ENCODE assay signal across 8 mouse cellular contexts in the genomic region with DNA sequence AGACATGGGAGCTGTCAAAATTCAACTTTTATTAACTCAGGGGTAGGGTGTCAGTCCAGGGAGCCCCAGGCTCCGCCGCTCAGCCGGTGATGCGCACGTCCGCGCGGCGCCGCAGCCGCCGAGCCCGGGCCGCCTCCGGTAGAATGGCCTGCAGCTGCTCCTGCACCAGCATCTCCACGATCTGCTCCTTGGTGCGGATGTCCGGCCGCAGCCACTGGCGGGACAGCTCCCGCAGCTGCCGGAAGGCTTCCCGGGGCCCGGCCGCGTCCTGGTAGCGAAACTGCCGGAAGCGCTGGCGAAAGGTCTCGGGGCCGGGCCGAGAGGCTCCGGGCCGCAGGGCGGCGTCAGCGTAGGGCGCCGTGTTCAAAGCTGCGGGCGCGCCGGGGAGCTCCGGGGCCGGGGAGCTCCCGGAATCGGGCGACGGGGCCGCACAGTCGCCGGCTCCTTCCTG. TPM values are rescaled to one million over a fixed set of nuclear protein-coding genes. Genes with fewer than 3 reads are reported as not detected.
DNase-seq lines count a peak whose midpoint lies in the region; ATAC-seq and TF ChIP-seq lines count a peak whose summit lies in the region.

No protein-coding gene starts in this region.

- H3K27me3 ChIP-seq in G1E (ENCODE audit: insufficient read depth, low read length) = no peaks in the 10 kb centered on the region
- H3K27me3 ChIP-seq in forebrain, embryonic 14.5 days (replicated peaks; ENCODE audit: control insufficient read depth, insufficient read depth, low read length) = no peaks in the 10 kb centered on the region
- no peaks in the 10 kb centered on the region for H3K27me3 ChIP-seq in lung, embryonic 15.5 days

- intact Hi-C loops in heart, postnatal 14 days (cut with DNase I) = no loop called here

- DNase-seq in G1E (ENCODE audit: low spot score) = peak; percentile 64
- no peak for DNase-seq in forebrain, embryonic 14.5 days (ENCODE audit: low spot score)
- DNase-seq in heart, postnatal 14 days = peak; percentile 77 to 78
- peak; percentile 77 to 86 for DNase-seq in kidney, postnatal 4 days
- DNase-seq in ovary, postnatal 14 days (ENCODE audit: low spot score) = peak; percentile 52
- DNase-seq in urinary bladder, postnatal 14 days (ENCODE audit: low spot score) = peak; percentile 62

- no peak for ATAC-seq in G1E (ENCODE audit: extremely low read depth, insufficient number of reproducible peaks, low FRiP score, poor library complexity, severe bottlenecking)
- ATAC-seq in forebrain, embryonic 14.5 days = peak; percentile 43
- peak; percentile 66 for ATAC-seq in lung, embryonic 15.5 days (ENCODE audit: borderline replicate concordance, extremely low read depth, low FRiP score, low TSS enrichment)

- H3K9ac ChIP-seq in forebrain, embryonic 14.5 days (ENCODE audit: low read length) = peak overlapping the region; percentile 92
- H3K9ac ChIP-seq in lung, embryonic 15.5 days = peak overlapping the region; percentile 95

- H3K4me1 ChIP-seq in G1E (ENCODE audit: insufficient read depth, low read depth, low read length) = peaks cover 30% of the 10 kb centered on the region
- no peaks in the 10 kb centered on the region for H3K4me1 ChIP-seq in brown adipose tissue, adult 24 weeks (ENCODE audit: control insufficient read depth, insufficient read depth, insufficient read length, low read length)
- no peaks in the 10 kb centered on the region for H3K4me1 ChIP-seq in forebrain, embryonic 14.5 days (ENCODE audit: control insufficient read depth, insufficient read depth, low read length)
- peaks cover 11% of the 10 kb centered on the region for H3K4me1 ChIP-seq in lung, embryonic 15.5 days

- peak overlapping the region; percentile 91 for H3K4me3 ChIP-seq in G1E (ENCODE audit: low read depth, low read length)
- peak overlapping the region; percentile 72 for H3K4me3 ChIP-seq in brown adipose tissue, adult 24 weeks (ENCODE audit: insufficient read depth, low read depth, low read length)
- H3K4me3 ChIP-seq in forebrain, embryonic 14.5 days (ENCODE audit: low read depth, low read length) = peak overlapping the region; percentile 93
- H3K4me3 ChIP-seq in lung, embryonic 15.5 days = peak overlapping the region; percentile 92

- under 1% methylated on average over 53 of the region's 53 CpGs for WGBS in forebrain, embryonic 14.5 days
- under 1% methylated on average over 53 of the region's 53 CpGs for WGBS in lung, embryonic 15.5 days

- H3K4me2 ChIP-seq in forebrain, embryonic 14.5 days (ENCODE audit: low read length) = peak overlapping the region; percentile 83
- H3K4me2 ChIP-seq in lung, embryonic 15.5 days = peak overlapping the region; percentile 80

- 0 out of 2 replicates have a peak, but pooled peaks cover 5% of the 10 kb centered on the region for H3K9me3 ChIP-seq in G1E (replicated peaks)
- H3K9me3 ChIP-seq in forebrain, embryonic 14.5 days (replicated peaks; ENCODE audit: control insufficient read depth, low read length) = no peaks in the 10 kb centered on the region
- no peaks in the 10 kb centered on the region for H3K9me3 ChIP-seq in lung, embryonic 15.5 days

- H3K27ac ChIP-seq in brown adipose tissue, adult 24 weeks (replicated peaks; ENCODE audit: low read depth, low read length) = peak overlapping the region; percentile 94
- H3K27ac ChIP-seq in forebrain, embryonic 14.5 days (ENCODE audit: low read depth, low read length) = peak overlapping the region; percentile 94
- H3K27ac ChIP-seq in lung, embryonic 15.5 days = peak overlapping the region; percentile 98

- H3K36me3 ChIP-seq in G1E (replicated peaks) = peaks cover 55% of the 10 kb centered on the region
- peaks cover 6% of the 10 kb centered on the region; the same call in 1 of the 2 replicates for H3K36me3 ChIP-seq in forebrain, embryonic 14.5 days (ENCODE audit: control insufficient read depth, insufficient read depth, low read length)
- peaks cover 9% of the 10 kb centered on the region for H3K36me3 ChIP-seq in lung, embryonic 15.5 days

- no peak for TF ChIP-seq CTCF in G1E (IDR thresholded peaks at IDR 0.05; ENCODE audit: low read depth, low read length)

RNA-seq across cellular contexts. Expression of a gene that starts 0.2 kb away (rescaled TPM):
- 21.5 and 22.6 TPM in 2 replicates for total RNA-seq in G1E (2014; fragmentation: Nextera tagmentation)
- 11.5 and 13.9 TPM in 2 replicates for total RNA-seq in G1E (2017)
- polyA plus RNA-seq in G1E (2012) = 0.43 and 1.4 TPM in 2 replicates
- 1.5 and 2.0 TPM in 2 replicates for polyA plus RNA-seq in brown adipose tissue, adult 24 weeks (2012; ENCODE audit: insufficient read depth, insufficient read length, missing spikeins)
- polyA plus RNA-seq in forebrain, embryonic 14.5 days (2014; fragmentation: Nextera tagmentation; extraction: Ambion mirVana) = 4.8 and 4.9 TPM in 2 replicates
- 1 to 10 TPM in 1 of 2 experiments, under 1 TPM in 1; 0.91 to 1.5 TPM for total RNA-seq in heart, postnatal 14 days (2021)
- 3.7 and 4.0 TPM in 2 replicates for polyA plus RNA-seq in lung, embryonic 15.5 days (2015; fragmentation: Nextera tagmentation; extraction: Ambion mirVana)

RNA-seq across cellular contexts. Expression of a gene that starts 0.6 kb away (rescaled TPM):
- 11.6 and 12.2 TPM in 2 replicates for total RNA-seq in G1E (2014; fragmentation: Nextera tagmentation)
- 243 and 516 TPM in 2 replicates for total RNA-seq in G1E (2017)
- polyA plus RNA-seq in G1E (2012) = 844 and 1,244 TPM in 2 replicates
- polyA plus RNA-seq in brown adipose tissue, adult 24 weeks (2012; ENCODE audit: insufficient read depth, insufficient read length, missing spikeins) = 42.6 and 48.3 TPM in 2 replicates
- polyA plus RNA-seq in forebrain, embryonic 14.5 days (2014; fragmentation: Nextera tagmentation; extraction: Ambion mirVana) = 67.2 and 67.3 TPM in 2 replicates
- 10 to 100 TPM; 78.8 to 79.7 TPM for total RNA-seq in heart, postnatal 14 days (2021)
- 64.7 and 68.5 TPM in 2 replicates for polyA plus RNA-seq in lung, embryonic 15.5 days (2015; fragmentation: Nextera tagmentation; extraction: Ambion mirVana)

Comparison
In these comparisons a context has a peak if more than half of its experiments do, and no peak if none do; other contexts are left out.
1. RNA of a gene that starts 0.6 kb away (polyA plus RNA-seq): 844 to 1,244 TPM in G1E; 67.2 to 67.3 TPM in forebrain, embryonic 14.5 days, 64.7 to 68.5 TPM in lung, embryonic 15.5 days and 42.6 to 48.3 TPM in brown adipose tissue, adult 24 weeks; every median in the first group is over 10 times any median in the second.
2. Peak in every context shown above with its lines, with median percentiles within 50 percentile points of each other: H3K4me3 ChIP-seq and H3K27ac ChIP-seq.